Mouse (Mus musculus) ZHBTc4 (cell line): ENCODE data around the gene Fbxo46.
"Not testable (repeated sequence)": the region's sequence is repeated elsewhere in the genome, so short reads cannot be mapped to it uniquely, and the experiment has no call there.

Experiments
- DNase-seq: peaks from one replicate; pipeline ENCODE4 v3.0.0-alpha.2; 2011; ENCODE audit warnings: low read depth, low spot score

Fbxo46 gene

DNA sequence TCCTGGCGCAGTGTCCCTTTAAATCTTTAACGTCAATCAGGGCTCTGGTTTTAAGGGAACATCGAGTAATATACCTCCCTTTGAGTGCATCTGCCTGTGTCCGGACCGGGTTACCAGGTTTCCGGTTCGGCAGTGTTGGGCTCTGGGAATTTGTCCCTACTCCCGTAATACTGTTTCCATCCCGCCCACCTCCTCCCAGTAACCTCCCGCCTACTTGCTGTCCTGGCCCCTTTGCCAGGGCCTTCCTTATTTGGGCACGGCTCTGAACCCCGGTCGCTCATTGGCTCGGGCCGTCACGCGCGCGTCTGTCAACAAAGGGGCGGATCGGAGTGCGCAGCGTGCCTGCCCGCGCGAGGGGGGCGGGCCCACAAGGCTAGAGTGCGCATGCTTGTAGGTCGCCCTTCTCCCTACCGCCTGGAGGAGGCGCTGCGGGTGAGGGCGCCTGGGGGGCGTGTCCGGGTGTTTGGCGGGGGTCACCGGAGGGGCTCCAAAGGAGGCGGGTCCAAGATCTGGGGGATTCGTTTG is 11.7 kb downstream of the Fbxo46 start:
- peak; percentile 100 for DNase-seq

DNA sequence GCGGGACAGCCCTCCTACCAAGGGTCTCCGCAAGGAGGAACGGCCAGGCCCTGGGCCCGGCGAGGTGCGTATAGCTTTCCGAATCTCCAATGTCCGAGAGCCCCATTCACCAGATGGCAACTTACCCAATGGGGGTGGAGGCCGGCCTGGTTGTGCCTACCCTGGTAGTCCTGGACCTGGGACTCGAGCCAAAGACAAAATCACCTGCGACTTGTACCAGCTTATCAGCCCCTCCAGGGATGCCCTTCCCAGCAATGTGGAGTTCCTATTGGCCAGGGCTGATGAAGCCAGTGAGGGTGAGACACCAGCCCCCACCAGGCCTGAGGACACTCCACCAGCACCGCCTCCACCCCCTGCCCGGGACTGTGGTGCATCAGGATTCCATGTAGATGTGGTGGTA is 16.5 kb downstream of the Fbxo46 start:
- peak; percentile 54 for DNase-seq

DNA sequence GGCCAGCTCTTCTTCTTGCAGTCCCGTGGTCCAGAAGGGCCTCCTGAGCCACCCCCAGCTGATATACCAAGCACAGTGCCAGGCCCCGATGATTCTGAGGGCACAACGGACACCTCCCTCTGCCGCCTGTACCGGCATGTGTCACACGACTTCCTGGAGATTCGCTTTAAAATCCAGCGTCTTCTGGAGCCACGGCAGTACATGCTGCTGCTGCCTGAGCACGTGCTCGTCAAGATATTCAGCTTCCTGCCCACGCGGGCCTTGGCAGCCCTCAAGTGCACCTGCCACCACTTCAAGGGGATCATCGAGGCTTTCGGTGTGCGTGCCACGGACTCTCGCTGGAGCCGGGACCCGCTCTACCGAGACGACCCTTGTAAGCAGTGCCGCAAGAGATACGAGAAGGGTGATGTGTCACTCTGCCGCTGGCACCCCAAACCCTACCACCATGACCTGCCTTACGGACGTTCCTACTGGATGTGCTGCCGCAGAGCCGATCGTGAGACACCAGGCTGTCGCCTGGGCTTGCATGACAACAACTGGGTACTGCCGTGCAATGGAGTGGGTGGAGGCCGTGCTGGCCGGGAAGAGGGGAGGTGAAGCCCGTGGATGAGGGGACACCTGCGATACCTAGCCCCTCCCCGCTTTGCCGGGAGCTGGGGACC is 17.1 kb downstream of the Fbxo46 start:
- no peak for DNase-seq

DNA sequence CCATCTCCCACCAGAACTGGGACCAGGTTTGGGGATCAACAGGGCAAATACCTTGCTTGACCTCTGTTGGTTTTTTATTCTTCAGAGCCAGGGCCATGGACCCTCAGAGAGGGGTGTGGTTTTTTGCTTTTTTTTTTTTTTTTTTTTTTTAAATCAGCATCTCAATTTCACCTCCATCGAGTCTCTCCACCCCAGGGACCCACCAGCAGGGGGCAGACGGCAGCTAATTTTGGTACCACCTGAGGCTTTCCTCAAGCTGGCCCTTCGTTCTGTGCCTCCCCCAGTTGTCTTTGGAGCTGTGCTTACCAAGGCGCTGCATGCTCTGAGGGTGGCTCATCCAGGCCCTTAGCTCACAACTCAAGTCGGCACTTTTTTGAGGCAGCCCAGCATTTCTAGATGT is 17.7 kb downstream of the Fbxo46 start:
- peak; percentile 85 for DNase-seq

DNA sequence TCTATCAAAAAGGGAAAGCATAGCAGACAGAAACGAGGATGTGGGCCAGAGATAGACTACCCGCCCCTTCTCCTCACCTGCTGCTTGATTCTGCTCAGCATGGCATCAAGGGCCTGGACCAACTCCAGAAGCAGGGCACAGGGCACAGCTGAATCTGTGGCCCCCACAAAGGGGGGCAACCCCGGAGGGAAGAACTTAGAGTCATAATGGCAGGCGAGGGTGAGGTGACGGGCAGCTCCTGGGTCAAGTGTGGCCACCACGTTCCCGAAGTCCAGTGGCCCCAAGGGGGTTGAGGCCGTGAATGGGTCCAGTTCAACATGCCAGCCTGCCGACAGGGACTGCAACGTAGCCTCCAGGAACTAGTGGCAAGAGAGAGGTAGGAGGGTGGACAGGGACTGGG is 27.1 kb downstream of the Fbxo46 start:
- no peak for DNase-seq

DNA sequence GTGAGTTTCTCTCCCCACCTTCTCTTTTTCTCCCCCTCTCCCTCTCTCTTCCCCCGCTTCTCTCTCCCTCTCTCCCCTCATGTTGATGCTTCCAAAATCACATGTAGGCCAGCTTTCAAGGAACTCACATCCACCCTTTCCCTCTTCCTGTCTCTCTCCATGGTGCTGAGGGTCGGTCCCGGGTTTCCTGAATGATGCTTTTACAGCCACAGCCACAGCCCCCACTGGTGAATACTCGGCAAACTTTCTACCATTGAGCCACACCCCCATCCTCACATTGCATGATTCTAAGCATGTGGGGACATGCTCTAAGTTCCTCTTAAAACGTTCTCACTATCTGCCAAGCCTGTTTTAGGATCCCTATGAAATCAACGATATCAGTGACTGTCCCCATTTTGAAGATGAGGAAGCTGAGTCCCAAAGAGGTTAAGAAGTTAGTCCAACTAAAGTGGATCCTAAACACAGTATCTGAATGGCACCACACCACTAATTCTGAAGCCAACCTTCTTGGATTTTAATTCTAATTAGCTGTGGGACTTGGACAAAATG is 27.9 kb downstream of the Fbxo46 start:
- no peak for DNase-seq

DNA sequence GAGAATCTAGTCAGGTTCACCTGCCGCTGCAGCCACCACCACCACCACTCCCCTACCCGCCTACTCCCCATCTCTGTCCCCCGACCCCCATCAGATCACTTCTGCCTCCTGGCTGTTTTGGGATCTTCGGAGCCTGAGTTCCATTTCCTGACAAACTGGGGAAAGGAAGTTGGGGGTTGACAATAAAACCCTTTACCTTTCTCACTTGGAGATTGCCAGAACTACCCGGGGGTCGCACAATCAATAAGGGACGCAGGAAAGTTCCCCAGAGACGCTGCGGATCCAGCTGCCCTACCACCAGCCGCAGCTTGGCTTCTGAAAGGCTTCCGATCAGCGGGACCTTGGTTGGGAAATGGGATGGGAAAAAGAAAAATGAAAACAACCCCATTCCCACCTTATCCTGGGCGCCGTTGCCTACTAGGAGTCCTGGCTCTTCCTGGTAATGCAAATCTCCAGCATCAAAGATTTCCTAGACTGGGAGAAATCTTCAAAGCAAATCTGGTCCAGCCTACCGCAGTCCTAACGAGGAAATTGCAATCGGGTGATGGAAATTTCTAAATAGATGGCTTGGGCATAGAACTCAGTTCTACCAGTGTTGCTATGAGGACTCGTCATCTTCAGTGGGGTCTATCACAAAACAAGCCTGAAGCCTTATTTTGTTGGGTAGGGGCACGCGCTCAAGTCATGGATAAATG is 28.7 kb downstream of the Fbxo46 start:
- DNase-seq, result no peak

DNA sequence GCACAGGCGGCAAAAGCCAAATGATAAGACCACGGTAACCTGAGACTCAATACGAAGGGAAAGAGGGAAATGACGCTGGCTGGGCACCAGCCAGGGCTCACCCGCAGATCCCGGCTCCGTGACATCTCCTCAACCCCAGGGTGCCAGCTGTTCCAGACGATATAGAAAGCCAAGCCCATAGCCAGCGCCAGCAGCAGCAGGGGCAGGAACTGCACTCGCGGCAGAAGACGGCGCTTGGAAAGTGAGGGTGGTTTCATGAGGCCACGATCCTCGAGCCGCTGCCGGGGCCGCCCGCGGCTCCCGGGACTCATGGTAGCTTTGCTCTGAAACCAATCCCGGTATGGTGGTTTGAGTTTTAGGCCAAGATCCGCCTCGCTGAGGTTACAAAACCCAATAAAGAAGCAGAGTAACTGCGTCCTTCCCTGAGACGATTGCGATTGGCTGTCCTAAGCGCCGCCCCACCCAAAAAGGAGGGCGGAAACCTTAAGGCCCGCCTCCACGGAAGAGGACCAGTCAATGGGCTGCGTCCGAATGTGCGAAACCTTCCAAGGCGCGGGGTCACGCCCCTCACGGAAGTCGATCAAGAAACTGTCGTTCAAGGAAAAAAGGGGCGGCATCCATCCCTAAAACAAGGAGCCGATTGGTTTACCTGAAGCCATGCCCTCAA is 29.3 kb downstream of the Fbxo46 start, which contains the start of gene Qpctl:
Qpctl (minus strand) TSS at position 417 of the 667 bp plus-strand sequence.
- peak; percentile 100 for DNase-seq

DNA sequence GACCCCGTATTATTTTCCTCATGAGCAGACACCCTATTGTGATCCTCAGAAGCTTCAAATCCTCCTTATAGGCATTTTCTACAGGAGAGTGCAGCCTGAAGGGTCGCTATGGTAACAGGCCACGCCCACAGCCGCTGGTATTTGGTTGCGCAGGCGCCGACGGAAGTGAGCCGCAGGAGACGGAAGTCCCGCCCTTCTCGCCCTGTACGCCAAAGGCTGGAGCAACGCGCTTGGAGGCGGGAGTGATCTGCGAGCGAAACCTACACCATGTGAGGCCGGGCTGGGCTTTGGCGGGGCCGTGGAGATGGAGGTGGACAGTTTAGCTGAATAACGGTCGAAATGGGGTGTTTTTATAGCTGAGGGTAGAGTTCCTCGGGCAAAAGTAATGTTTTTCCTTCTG is 30.0 kb downstream of the Fbxo46 start, which contains the start of gene Snrpd2:
Snrpd2 (plus strand) TSS at position 97 of the 400 bp plus-strand sequence.
- peak; percentile 97 for DNase-seq

DNA sequence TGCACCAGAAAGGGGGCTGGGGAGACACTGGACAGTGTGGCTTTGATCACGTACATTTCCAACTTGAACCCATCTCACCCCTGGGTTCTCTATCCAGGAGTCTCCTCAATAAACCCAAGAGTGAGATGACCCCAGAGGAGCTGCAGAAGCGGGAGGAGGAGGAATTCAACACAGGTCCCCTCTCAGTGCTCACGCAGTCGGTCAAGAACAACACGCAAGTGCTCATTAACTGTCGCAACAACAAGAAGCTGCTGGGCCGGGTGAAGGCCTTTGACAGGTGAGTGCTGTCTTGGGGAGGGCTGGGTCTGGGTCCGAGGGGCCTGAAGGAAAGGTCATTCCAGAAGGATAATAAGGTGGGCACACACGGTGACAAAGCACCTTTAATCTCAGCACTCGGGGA is 31.5 kb downstream of the Fbxo46 start:
- not testable (repeated sequence) for DNase-seq

DNA sequence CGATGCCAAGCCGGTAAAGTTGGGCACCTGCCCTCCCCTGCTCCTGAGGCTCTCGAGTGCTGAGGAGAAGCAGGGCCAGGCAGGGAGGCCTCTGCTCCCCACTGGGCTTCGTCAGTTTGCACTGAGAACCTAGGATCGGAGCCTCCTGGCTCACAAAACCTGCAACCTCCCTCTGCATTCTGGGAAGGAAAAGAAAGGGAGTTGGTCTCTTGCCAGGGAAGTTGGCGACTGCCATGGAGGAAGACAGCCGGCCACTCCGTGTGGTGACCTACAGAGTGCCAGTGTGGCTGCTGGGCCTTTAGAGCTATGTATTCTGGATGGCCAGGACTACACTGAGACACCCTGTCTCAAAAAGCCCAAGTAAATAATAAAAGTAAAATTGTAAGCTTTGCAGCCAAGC is 35.1 kb downstream of the Fbxo46 start:
- no peak for DNase-seq

DNA sequence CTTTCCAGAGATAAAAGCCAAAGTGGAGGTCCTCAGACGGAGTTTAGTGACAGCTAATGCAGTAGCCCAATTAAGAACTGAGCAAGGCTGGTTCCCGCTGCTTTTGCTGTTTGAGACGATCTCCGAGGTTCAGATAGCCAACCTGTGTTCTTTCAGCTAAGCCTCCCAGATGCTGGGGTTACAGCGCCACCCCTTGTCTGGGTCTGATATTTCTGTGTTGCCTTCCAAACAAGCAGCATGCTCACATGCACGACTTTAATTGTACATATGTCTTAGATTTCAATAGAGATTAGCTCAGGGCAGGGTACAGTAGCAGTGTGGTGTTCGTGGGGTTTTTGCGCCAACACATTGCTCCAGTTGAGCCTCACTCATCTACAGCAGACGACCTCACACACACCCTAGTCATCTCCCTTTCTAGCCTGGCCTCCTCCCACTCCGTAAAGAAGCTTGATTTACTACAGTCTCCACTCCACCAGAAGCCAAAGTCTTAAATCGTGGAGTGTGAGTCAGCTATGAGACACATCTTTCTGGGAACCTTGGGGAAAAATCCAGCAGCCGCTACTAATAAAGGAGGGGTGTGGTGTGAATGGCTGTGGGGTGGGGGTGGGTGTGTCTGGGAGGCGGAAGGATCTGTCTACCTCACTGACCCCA is 36.3 kb downstream of the Fbxo46 start:
- no peak for DNase-seq

DNA sequence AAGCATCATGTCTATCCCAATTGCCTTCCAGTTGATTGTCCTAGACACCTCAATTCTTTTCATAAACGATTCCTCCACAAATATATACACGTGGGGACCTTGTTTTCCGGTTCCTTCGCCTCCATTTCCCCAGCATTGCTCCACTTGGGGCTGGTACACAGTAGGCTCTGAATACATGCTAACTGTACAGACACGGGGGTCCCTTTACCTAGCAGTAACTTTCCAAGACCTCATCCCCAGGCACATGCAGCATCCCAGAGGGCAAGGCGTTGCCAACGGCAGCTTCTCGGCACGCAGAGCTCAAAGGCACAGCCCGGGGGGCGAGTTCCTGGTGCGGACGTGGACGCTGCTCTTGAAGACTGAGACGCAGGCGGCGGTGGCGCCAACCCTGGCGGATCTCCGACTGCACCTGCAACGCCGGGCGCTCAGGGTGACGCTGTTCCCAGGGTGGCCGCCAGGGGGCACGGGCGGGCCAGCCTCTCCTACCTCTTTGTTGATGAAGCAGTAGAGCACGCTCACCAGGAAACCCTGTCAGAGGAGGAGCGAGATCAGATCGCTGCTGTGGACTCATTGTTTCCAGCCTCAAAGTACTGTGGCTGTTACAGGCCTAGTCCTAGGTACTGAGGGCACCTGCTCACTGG is 37.6 kb downstream of the Fbxo46 start:
- DNase-seq, result peak; percentile 94

DNA sequence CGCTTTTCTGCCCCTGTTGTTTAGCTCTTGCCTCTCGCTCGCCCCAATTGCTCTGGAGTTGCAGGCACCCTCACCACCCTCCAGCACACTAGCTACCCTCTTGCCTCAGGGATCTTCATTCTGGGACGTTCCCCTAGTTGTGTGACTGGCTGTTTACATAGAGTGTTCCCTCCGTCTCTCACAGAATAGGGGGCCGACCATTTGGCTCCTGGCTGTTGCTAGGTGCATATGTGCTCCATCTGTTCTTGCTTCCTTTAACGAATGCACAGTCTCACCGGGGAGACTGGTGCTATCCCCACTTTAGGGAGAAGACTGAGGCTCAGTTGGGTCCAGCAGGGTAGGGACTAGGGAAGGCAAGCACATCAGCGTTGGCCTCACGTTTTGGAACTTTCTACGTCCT is 38.9 kb downstream of the Fbxo46 start:
- DNase-seq, result no peak

DNA sequence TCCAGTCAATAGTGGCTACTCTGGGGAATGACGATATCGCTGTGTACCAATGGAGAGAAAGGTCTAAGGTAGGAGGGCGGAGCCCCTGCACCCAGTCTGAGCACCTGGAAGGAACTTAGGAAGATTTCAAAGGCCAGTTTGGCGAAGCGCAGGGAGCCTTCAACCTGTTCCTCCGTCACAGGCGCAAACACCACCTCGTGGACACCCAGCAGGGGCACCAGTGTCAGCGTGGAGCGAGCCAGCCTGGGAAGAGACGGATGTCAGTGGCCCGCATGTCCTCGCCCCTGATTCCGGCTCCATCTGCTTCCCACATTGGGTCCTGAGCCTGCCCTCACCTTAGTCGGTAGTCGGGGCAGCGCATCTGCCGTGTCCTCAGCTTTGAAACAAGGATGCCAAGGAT is 39.8 kb downstream of the Fbxo46 start:
- no peak for DNase-seq

DNA sequence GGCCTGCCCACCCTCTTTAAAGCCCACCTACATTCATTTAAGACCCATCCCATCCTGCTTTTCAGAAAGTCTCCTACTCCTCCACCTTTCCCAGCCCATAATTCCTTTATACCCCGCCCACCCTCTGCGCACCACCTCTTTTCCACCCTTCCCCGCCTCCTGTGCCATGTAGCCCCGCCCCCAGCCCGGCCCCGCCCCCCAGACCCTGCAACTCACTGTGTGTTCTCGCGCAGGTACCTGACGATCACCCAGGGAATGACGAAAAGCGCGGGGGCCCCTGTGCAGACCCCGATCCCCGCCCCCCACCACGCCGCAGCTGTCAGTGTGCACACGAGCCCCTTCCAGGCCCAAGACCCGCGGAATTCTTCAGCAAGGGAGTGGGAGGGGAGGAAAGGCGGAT is 40.5 kb downstream of the Fbxo46 start:
- peak; percentile 87 for DNase-seq

DNA sequence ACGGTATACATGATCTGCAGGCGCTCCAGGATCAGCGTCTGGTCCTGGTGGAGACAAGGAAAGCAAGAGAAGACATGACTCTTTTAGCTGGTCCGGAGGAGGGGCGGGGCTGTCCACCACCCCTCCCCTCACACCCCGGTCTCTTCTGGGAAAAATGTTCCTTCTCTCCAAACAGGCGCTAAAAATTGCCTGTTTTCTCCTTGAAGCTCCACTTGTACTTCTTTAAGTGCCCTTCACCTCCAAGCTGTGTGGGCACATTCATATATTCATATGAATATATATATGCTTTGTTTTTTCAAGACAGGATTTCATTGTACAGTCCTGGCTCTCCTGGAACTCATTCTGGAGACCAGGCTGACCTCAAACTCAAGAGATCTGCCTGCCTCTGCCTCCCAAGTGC is 43.3 kb downstream of the Fbxo46 start:
- no peak for DNase-seq

DNA sequence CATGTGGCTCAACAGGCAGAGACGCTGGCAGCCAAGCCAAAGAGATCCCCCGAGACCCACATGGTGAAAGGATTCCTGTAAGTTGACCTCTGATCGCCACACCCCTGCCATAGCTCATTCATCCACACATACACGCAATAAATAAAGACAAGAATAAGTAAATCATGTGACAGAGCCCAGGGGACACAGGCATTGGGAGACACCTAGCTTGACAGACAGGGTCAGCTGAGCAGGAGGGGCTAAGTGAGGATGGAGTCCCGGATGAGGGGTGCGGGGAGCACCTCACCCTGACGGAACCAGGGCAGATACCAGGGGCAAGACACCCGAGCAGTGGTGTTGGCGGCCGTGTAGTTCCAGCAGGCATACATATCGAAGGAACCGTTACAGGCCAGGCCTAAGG is 44.1 kb downstream of the Fbxo46 start:
- no peak for DNase-seq

DNA sequence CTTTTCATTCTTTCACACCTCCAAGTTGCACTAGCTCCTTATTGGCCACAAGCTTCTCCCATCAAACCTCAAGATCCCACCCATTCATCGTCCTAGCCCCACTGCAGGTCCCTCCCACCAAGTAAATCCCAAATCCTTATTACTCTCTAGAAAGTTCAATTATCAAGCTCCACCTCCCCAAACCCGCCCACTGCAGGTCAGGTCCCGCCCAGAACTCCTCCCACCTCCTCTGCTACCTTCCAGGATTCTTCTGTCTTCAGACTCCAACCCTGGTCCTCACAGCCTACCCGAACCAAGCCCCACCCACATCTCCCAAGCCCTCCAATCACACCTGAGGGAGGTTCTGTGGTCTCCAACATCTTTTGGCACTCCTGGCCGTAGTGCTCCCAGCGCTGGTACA is 44.5 kb downstream of the Fbxo46 start:
- peak; percentile 94 for DNase-seq

DNA sequence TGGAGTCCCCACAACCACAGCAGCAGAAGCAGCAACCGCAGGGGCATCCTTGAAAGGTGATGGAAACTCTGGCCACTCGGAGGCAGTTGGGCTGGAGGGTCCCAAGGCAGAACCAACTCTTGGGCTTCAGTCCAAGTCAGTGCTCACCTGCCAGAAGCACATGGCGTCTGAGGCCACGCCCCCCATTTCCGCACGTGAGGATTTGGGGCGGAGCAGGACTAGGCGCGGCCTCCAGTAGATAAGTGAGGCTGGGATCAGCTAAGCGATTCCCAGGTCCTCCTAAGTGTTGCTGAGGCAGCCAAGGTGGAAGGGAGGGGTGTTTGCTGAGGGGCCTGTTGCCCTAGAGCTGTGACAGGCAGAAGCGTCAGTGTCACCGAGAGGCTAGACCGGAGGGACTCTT is 45.3 kb downstream of the Fbxo46 start:
- peak; percentile 87 for DNase-seq
